Mouse (Mus musculus) heart, postnatal 0 days (tissue): ENCODE results near the gene Gm42957. TPM values are rescaled to one million over a fixed set of nuclear protein-coding genes. Genes with fewer than 3 reads are reported as not detected.
A peak's percentile ranks its signal among the peaks of the same experiment; 100 is the strongest.

Source experiments
- ATAC-seq: fragments of 200-750 bp; cut with Nextera tagmentation; 2 replicates; pipeline ENCODE4 v1.8.0; 2017; ENCODE audit warnings: low read depth, moderate number of reproducible peaks, moderate library complexity; ENCODE audit not compliant: insufficient read depth
- DNase-seq: peaks from one replicate; pipeline ENCODE4 v3.0.0-alpha.2; 2016; ENCODE audit warnings: low spot score
- H3K27ac ChIP-seq: fragments of 300-500 bp; sonication (generic); 2 replicates; pipeline ENCODE4 v1.5.1; 2014; ENCODE audit warnings: low read depth, mild to moderate bottlenecking
- H3K27me3 ChIP-seq: fragments of 300-500 bp; sonication (generic); 2 replicates; pipeline ENCODE4 v1.6.1; 2014; ENCODE audit warnings: low read length, mixed read lengths; ENCODE audit not compliant: control insufficient read depth, insufficient read depth
- H3K36me3 ChIP-seq: fragments of 300-500 bp; sonication (generic); replicated peaks from 2 replicates; pipeline ENCODE4 v1.6.1; 2014; ENCODE audit warnings: low read length, mixed read lengths; ENCODE audit not compliant: control insufficient read depth, insufficient read depth
- H3K4me1 ChIP-seq: fragments of 300-500 bp; sonication (generic); 2 replicates; pipeline ENCODE4 v1.6.1; 2014; ENCODE audit warnings: antibody characterized with exemption; ENCODE audit not compliant: control insufficient read depth, insufficient read depth
- H3K4me2 ChIP-seq: fragments of 300-500 bp; sonication (generic); 2 replicates; pipeline ENCODE4 v1.6.1; 2014; ENCODE audit warnings: low read depth, mild to moderate bottlenecking, low read length, moderate library complexity
- H3K4me3 ChIP-seq: fragments of 300-500 bp; sonication (generic); 2 replicates; pipeline ENCODE4 v1.5.1; 2014; ENCODE audit warnings: low read depth, low read length
- H3K9ac ChIP-seq: fragments of 300-500 bp; sonication (generic); replicated peaks from 2 replicates; pipeline ENCODE4 v1.6.1; 2014; ENCODE audit warnings: low read depth, low read length, mixed read lengths
- H3K9me3 ChIP-seq: fragments of 300-500 bp; sonication (generic); replicated peaks from 2 replicates; pipeline ENCODE4 v1.6.1; 2016; ENCODE audit warnings: low read length; ENCODE audit not compliant: control insufficient read depth
- CTCF ChIP-seq: IDR thresholded peaks from 2 replicates; pipeline ENCODE4 v1.5.1; 2016; ENCODE audit warnings: antibody characterized with exemption, control low read depth, low read depth
- EP300 ChIP-seq: IDR thresholded peaks from 2 replicates; pipeline ENCODE4 v1.6.1; 2016; ENCODE audit warnings: antibody characterized with exemption, low read depth
- WGBS: fragments of 180-500 bp; shearing (Covaris S2); extraction: QIAGEN DNeasy Blood & Tissue Kit; methylation state at CpG from one replicate; pipeline ENCODE4 v1.1.7; 2014; 5-methylcytosine and 5-hydroxymethylcytosine counted together
- polyA plus RNA-seq: library from polyadenylated mRNA; unstranded; fragments of >200 nt; fragmentation: Nextera tagmentation; extraction: Ambion mirVana; gene quantifications from 2 replicates; pipeline ENCODE4 v1.2.1, GENCODE M21; 2015
- total RNA-seq: library from RNA; depleted of rRNA; stranded (reverse); fragments of >200 nt; gene quantifications from 2 replicates; pipeline ENCODE4 v1.2.3, GENCODE M21; 2014; ENCODE audit warnings: low replicate concordance

Gene Gm42957
- total and polyA plus RNA-seq, 2 experiments from 2014 or later = not detected

GRCm38 (mm10) chr3:96669727-96670468 is 34.6 kb downstream of the Gm42957 start, which contains the start of gene Ankrd35:
Ankrd35 (plus strand) TSS chr3:96670131.
- Histone ChIP-seq H3K27me3 (0 out of 2 replicates have a peak, but pooled peaks cover 8% of the 10 kb centered on the region), H3K36me3 (no peaks in the 10 kb centered on the region), H3K27ac (no peak within 1 kb of the TSS), H3K4me3 (peak within 1 kb of the TSS; percentile 51), H3K9ac (0 out of 2 replicates have a peak within 1 kb of the TSS, but pooled peaks have one; percentile 12), H3K4me2 (peak within 1 kb of the TSS; percentile 76), H3K9me3 (no peaks in the 10 kb centered on the region), H3K4me1 (no peaks in the 10 kb centered on the region)
- WGBS = 6% methylated on average over 35 of the region's 35 CpGs
- ATAC-seq (peak; percentile 97), DNase-seq (peak; percentile 86)
- peak; percentile 29 for TF ChIP-seq CTCF
- TF ChIP-seq EP300 = no peak

- 92% methylated on average over 5 of the region's 5 CpGs for WGBS
- H3K36me3 ChIP-seq = no peaks in the 10 kb centered on the region
Observed at GRCm38 (mm10) chr3:96671519-96671918, 36.2 kb downstream of the Gm42957 start.

DNA sequence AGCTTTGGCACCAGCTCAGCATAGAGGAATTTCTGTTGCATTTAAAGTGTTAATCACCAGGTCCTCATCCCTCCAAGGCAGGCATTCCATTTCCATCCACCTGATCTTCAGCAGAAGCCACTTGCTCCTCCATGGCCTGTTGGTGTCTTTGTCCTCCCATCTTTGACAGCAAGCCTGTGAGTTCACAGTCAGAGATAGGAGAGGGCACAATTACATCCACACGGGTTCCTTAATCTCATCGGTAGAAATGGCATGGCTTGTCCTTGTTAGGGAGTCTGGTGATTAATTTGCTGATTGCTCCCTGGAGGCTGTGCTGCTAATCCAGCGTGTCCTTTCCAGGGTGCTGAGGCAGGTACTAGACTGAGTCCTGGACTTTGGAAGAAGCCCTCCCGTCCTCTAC is 38.2 kb downstream of the Gm42957 start:
- H3K4me3 ChIP-seq = no peak overlapping the region
- WGBS = 56% methylated on average over 4 of the region's 4 CpGs
- no peaks in the 10 kb centered on the region for H3K4me1 ChIP-seq
- H3K36me3 ChIP-seq = no peaks in the 10 kb centered on the region
- no peak for DNase-seq
- TF ChIP-seq EP300 (no peak), CTCF (no peak)
- H3K27ac ChIP-seq = no peak overlapping the region
- H3K9me3 ChIP-seq = no peaks in the 10 kb centered on the region
- H3K9ac ChIP-seq = no peak overlapping the region
- 0 out of 2 replicates have a peak, but pooled peaks cover 8% of the 10 kb centered on the region for H3K27me3 ChIP-seq
- no peak overlapping the region for H3K4me2 ChIP-seq
- ATAC-seq = no peak

More at GRCm38 (mm10) chr3:96671519-96671918, 36.2 kb downstream of the Gm42957 start:
- no peak overlapping the region for H3K9ac ChIP-seq
- H3K4me1 ChIP-seq = no peaks in the 10 kb centered on the region
- 0 out of 2 replicates have a peak, but pooled peaks cover 8% of the 10 kb centered on the region for H3K27me3 ChIP-seq
- TF ChIP-seq CTCF (no peak), EP300 (no peak)
- DNase-seq (no peak), ATAC-seq (no peak)
- no peak overlapping the region for H3K4me3 ChIP-seq
- H3K4me2 ChIP-seq = no peak overlapping the region
- no peaks in the 10 kb centered on the region for H3K9me3 ChIP-seq
- no peak overlapping the region for H3K27ac ChIP-seq

DNA sequence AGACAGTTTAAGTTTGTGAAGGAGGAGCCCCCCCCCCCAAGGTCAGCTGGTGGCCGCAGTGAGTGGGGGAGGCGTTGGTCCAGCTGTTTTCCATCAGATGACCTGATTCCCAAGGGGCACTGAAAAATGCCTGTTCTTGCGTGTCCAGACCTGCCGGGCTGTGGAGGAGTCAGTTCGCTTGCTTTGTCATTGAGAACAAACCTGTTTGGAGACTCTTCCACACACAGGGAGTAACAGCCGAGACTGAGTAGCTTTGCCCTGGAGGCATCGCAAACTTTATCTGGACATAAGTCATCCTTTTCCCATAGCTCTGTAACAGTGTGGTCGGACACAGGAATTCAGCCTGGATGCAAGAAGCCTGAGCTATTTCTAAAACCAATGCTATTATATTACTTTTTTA is 39.2 kb downstream of the Gm42957 start:
- no peak overlapping the region for H3K27ac ChIP-seq
- H3K9me3 ChIP-seq = no peaks in the 10 kb centered on the region
- H3K36me3 ChIP-seq = no peaks in the 10 kb centered on the region
- DNase-seq (no peak), ATAC-seq (no peak)
- WGBS = 57% methylated on average over 8 of the region's 8 CpGs
- no peaks in the 10 kb centered on the region for H3K4me1 ChIP-seq
- H3K4me2 ChIP-seq = no peak overlapping the region
- H3K4me3 ChIP-seq = no peak overlapping the region
- H3K9ac ChIP-seq = no peak overlapping the region
- TF ChIP-seq CTCF = no peak
- TF ChIP-seq EP300 = no peak
- peaks cover 8% of the 10 kb centered on the region; the same call in 1 of the 2 replicates for H3K27me3 ChIP-seq

- no peaks in the 10 kb centered on the region for H3K9me3 ChIP-seq
- H3K4me2 ChIP-seq = no peak overlapping the region
- no peaks in the 10 kb centered on the region for H3K4me1 ChIP-seq
- no peak overlapping the region for H3K4me3 ChIP-seq
- no peak overlapping the region for H3K27ac ChIP-seq
- no peaks in the 10 kb centered on the region for H3K36me3 ChIP-seq
- H3K27me3 ChIP-seq = peaks cover 15% of the 10 kb centered on the region; the same call in 1 of the 2 replicates
- ATAC-seq = no peak
- 81% methylated on average over 3 of the region's 3 CpGs for WGBS
- H3K9ac ChIP-seq = no peak overlapping the region
- TF ChIP-seq EP300 = no peak
- TF ChIP-seq CTCF = no peak
- no peak for DNase-seq
Observed at GRCm38 (mm10) chr3:96675171-96675570, 39.9 kb downstream of the Gm42957 start.

GRCm38 (mm10) chr3:96675690-96676089 is 40.4 kb downstream of the Gm42957 start:
- H3K27ac ChIP-seq = no peak overlapping the region
- WGBS = 64% methylated on average over 3 of the region's 3 CpGs
- TF ChIP-seq CTCF (no peak), EP300 (no peak)
- DNase-seq (no peak), ATAC-seq (no peak)
- no peaks in the 10 kb centered on the region for H3K36me3 ChIP-seq
- H3K9ac ChIP-seq = no peak overlapping the region
- no peaks in the 10 kb centered on the region for H3K4me1 ChIP-seq
- no peak overlapping the region for H3K4me2 ChIP-seq
- H3K27me3 ChIP-seq = peaks cover 16% of the 10 kb centered on the region; the same call in 1 of the 2 replicates
- H3K9me3 ChIP-seq = no peaks in the 10 kb centered on the region
- no peak overlapping the region for H3K4me3 ChIP-seq
